Mouse (Mus musculus) liver, postnatal 0 days (tissue): ENCODE results near the gene Prkar1a. TPM values are rescaled to one million over a fixed set of nuclear protein-coding genes. Genes with fewer than 3 reads are reported as not detected.

Experiments used
- ATAC-seq: fragments of 200-750 bp; cut with Nextera tagmentation; 2 replicates; pipeline ENCODE4 v1.8.0; 2017; ENCODE audit warnings: mild to moderate bottlenecking, moderate library complexity
- DNase-seq: peaks from one replicate; pipeline ENCODE4 v3.0.0-alpha.2; 2016
- H3K27ac ChIP-seq: fragments of 300-500 bp; sonication (generic); 2 replicates; pipeline ENCODE4 v1.5.1; 2014; ENCODE audit warnings: antibody characterized with exemption, moderate library complexity, mild to moderate bottlenecking, low read depth
- H3K27me3 ChIP-seq: fragments of 300-500 bp; sonication (generic); 2 replicates; pipeline ENCODE4 v1.6.1; 2014; ENCODE audit warnings: low read length, control low read depth, mixed read lengths; ENCODE audit not compliant: insufficient read depth
- H3K36me3 ChIP-seq: fragments of 300-500 bp; sonication (generic); replicated peaks from 2 replicates; pipeline ENCODE4 v1.6.1; 2014; ENCODE audit warnings: mild to moderate bottlenecking, control low read depth, low read length, moderate library complexity, mixed read lengths; ENCODE audit not compliant: insufficient read depth
- H3K4me1 ChIP-seq: fragments of 300-500 bp; sonication (generic); 2 replicates; pipeline ENCODE4 v1.6.1; 2014; ENCODE audit warnings: antibody characterized with exemption, mild to moderate bottlenecking, control low read depth; ENCODE audit not compliant: insufficient read depth
- H3K4me2 ChIP-seq: fragments of 300-500 bp; sonication (generic); 2 replicates; pipeline ENCODE4 v1.6.1; 2014; ENCODE audit warnings: low read depth, mild to moderate bottlenecking, low read length, moderate library complexity, mixed read lengths
- H3K4me3 ChIP-seq: fragments of 300-500 bp; sonication (generic); 2 replicates; pipeline ENCODE4 v1.5.1; 2014; ENCODE audit warnings: low read depth, low read length
- H3K9ac ChIP-seq: fragments of 300-500 bp; sonication (generic); replicated peaks from 2 replicates; pipeline ENCODE4 v1.6.1; 2014; ENCODE audit warnings: mild to moderate bottlenecking, moderate library complexity
- H3K9me3 ChIP-seq: fragments of 300-500 bp; sonication (generic); 2 replicates; pipeline ENCODE4 v1.6.1; 2016; ENCODE audit warnings: mild to moderate bottlenecking, control low read depth, low read length, mixed read lengths
- CTCF ChIP-seq: sonication (generic); IDR thresholded peaks from 2 replicates; pipeline ENCODE4 v1.5.1; 2016; ENCODE audit warnings: antibody characterized with exemption, low read depth
- EP300 ChIP-seq: IDR thresholded peaks from 2 replicates; pipeline ENCODE4 v1.6.1; 2016; ENCODE audit warnings: antibody characterized with exemption, low read depth, mild to moderate bottlenecking
- WGBS: fragments of 180-500 bp; shearing (Covaris S2); extraction: QIAGEN DNeasy Blood & Tissue Kit; methylation state at CpG from one replicate; pipeline ENCODE4 v1.1.7; 2014; ENCODE audit not compliant: insufficient replicate concordance; 5-methylcytosine and 5-hydroxymethylcytosine counted together
- polyA plus RNA-seq: library from polyadenylated mRNA; unstranded; fragments of >200 nt; fragmentation: Nextera tagmentation; extraction: Ambion mirVana; gene quantifications from 2 replicates; pipeline ENCODE4 v1.2.1, GENCODE M21; 2015

Prkar1a gene
- polyA plus RNA-seq, 1 experiment from 2014 or later: 124 TPM

- H3K4me2 ChIP-seq: no peak overlapping the region
- H3K4me3 ChIP-seq: no peak overlapping the region
- H3K9me3 ChIP-seq: no peaks in the 10 kb centered on the region
- no peak for DNase-seq
- no peaks in the 10 kb centered on the region for H3K27me3 ChIP-seq
- no peak overlapping the region for H3K27ac ChIP-seq
- WGBS: 64% methylated on average over 9 of the region's 9 CpGs
- peaks cover under 1% of the 10 kb centered on the region; the same call in 1 of the 2 replicates for H3K36me3 ChIP-seq
- no peak for TF ChIP-seq CTCF
- no peak for TF ChIP-seq EP300
- H3K9ac ChIP-seq: no peak overlapping the region
- no peaks in the 10 kb centered on the region for H3K4me1 ChIP-seq
- no peak for ATAC-seq
These were observed 31.7 kb downstream of the Prkar1a start for GRCm38 (mm10) chr11:109680934-109681333.

DNA sequence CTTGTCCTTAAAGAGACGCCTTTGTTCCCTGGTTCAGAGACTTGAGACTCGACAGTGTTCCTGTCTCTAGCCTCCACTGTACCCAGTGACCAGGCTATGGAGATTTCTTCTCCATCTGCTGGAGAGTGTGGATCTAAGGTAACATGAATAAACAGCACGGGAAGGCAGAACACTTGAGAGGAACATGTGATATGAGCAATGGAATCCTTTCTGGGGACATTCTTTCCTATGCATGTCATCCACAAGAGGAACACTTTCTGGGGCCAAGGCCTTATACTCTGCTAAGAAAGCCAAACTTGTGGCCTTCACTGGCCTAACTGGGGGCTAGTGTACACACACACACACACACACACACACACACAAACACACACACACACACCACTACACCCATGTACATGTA lies 32.4 kb downstream of the Prkar1a start:
- DNase-seq (no peak), ATAC-seq (no peak)
- no peak overlapping the region for H3K4me3 ChIP-seq
- no peaks in the 10 kb centered on the region; the same call in 1 of the 2 replicates for H3K36me3 ChIP-seq
- no peaks in the 10 kb centered on the region for H3K4me1 ChIP-seq
- no peaks in the 10 kb centered on the region for H3K27me3 ChIP-seq
- no peak overlapping the region for H3K4me2 ChIP-seq
- no peak overlapping the region for H3K27ac ChIP-seq
- 70% methylated on average over 3 of the region's 3 CpGs for WGBS
- TF ChIP-seq EP300: no peak
- TF ChIP-seq CTCF: no peak
- no peaks in the 10 kb centered on the region for H3K9me3 ChIP-seq
- H3K9ac ChIP-seq: no peak overlapping the region

DNA sequence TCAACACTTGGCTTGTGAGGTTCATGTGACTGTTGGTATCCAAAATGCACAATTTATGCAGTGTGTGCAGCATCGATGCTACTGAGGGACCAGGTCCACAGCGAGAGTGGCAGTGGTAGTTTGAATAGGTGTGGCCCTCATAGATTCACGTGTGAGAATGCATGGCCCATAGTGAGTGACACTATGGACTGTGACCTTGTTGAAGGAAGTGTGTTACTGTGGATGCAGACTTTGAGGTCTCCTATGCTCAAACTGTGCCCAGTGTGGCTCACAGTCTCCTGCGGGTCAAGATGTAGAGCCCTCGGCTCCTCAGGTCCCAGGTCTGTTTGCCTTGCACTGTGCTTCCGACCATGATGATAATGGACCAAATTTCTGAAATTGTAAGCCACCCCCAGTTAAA lies 33.0 kb downstream of the Prkar1a start:
- Histone ChIP-seq H3K4me3 (no peak overlapping the region), H3K9ac (no peak overlapping the region), H3K4me1 (no peaks in the 10 kb centered on the region), H3K4me2 (no peak overlapping the region), H3K36me3 (no peaks in the 10 kb centered on the region; the same call in 1 of the 2 replicates), H3K27me3 (no peaks in the 10 kb centered on the region), H3K27ac (no peak overlapping the region), H3K9me3 (no peaks in the 10 kb centered on the region)
- 79% methylated on average over 6 of the region's 6 CpGs for WGBS
- no peak for TF ChIP-seq EP300
- no peak for TF ChIP-seq CTCF
- no peak for ATAC-seq
- DNase-seq: no peak

- H3K4me3 ChIP-seq: no peak overlapping the region
- no peak overlapping the region for H3K4me2 ChIP-seq
- H3K4me1 ChIP-seq: peaks cover 8% of the 10 kb centered on the region; the same call in 1 of the 2 replicates
- 67% methylated on average over 4 of the region's 4 CpGs for WGBS
- H3K9ac ChIP-seq: no peak overlapping the region
- H3K27ac ChIP-seq: no peak overlapping the region
- DNase-seq (no peak), ATAC-seq (no peak)
- H3K9me3 ChIP-seq: no peaks in the 10 kb centered on the region
- no peaks in the 10 kb centered on the region for H3K36me3 ChIP-seq
- no peak for TF ChIP-seq EP300
- TF ChIP-seq CTCF: no peak
- no peaks in the 10 kb centered on the region for H3K27me3 ChIP-seq
These were observed 40.3 kb downstream of the Prkar1a start for GRCm38 (mm10) chr11:109689539-109689938.

DNA sequence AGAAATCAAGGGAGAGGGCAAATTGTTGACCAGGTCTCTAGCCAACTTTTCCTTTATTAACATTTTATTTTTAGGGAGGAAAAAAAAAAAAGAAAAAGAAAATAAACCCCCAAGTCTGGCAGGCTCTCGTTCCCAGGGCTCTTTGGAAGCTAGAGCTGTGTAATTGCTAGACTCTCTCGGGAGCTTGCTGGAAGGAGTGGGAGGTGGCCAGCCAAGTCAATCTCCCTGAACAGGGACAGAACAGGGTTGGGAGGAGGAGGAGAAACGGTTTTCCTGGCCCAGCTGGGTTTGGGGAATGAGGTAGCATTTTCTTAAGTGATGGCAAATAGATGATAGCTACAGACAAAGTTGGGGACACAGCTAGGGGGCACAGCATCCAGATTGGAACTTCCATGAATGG lies 43.5 kb downstream of the Prkar1a start:
- Histone ChIP-seq H3K9me3 (no peaks in the 10 kb centered on the region), H3K27ac (no peak overlapping the region), H3K4me1 (peaks cover 8% of the 10 kb centered on the region; the same call in 1 of the 2 replicates), H3K4me3 (no peak overlapping the region), H3K36me3 (no peaks in the 10 kb centered on the region), H3K9ac (no peak overlapping the region), H3K4me2 (no peak overlapping the region), H3K27me3 (no peaks in the 10 kb centered on the region)
- 56% methylated on average over 3 of the region's 3 CpGs for WGBS
- ATAC-seq: no peak
- no peak for DNase-seq
- TF ChIP-seq EP300 (no peak), CTCF (no peak)

- TF ChIP-seq CTCF (no peak), EP300 (no peak)
- no peaks in the 10 kb centered on the region for H3K9me3 ChIP-seq
- ATAC-seq (no peak), DNase-seq (no peak)
- H3K27me3 ChIP-seq: no peaks in the 10 kb centered on the region
- peaks cover 11% of the 10 kb centered on the region for H3K4me1 ChIP-seq
- WGBS: 64% methylated on average over 4 of the region's 4 CpGs
- no peaks in the 10 kb centered on the region for H3K36me3 ChIP-seq
- no peak overlapping the region for H3K9ac ChIP-seq
- no peak overlapping the region for H3K4me3 ChIP-seq
- H3K4me2 ChIP-seq: no peak overlapping the region
- no peak overlapping the region for H3K27ac ChIP-seq
These were observed 47.3 kb downstream of the Prkar1a start for GRCm38 (mm10) chr11:109696519-109696918.
